Mouse (Mus musculus) limb, embryonic 12.5 days (tissue): ENCODE data around the gene Srsf5. TPM values are rescaled to one million over a fixed set of nuclear protein-coding genes. Genes with fewer than 3 reads are reported as not detected.

ENCODE experiments used
- ATAC-seq: fragments of 200-750 bp; cut with Nextera tagmentation; 2 replicates; pipeline ENCODE4 v1.8.0; 2017; ENCODE audit warnings: low read depth, moderate TSS enrichment; ENCODE audit not compliant: insufficient number of reproducible peaks, insufficient read depth, low FRiP score, low TSS enrichment
- H3K27ac ChIP-seq: fragments of 300-500 bp; sonication (generic); 2 replicates; pipeline ENCODE4 v1.5.1; 2016; ENCODE audit warnings: mild to moderate bottlenecking, moderate library complexity
- H3K27me3 ChIP-seq: fragments of 300-500 bp; sonication (generic); 2 replicates; pipeline ENCODE4 v1.6.1; 2016; ENCODE audit warnings: mild to moderate bottlenecking, moderate library complexity
- H3K36me3 ChIP-seq: fragments of 300-500 bp; sonication (generic); 2 replicates; pipeline ENCODE4 v1.6.1; 2016; ENCODE audit warnings: mild to moderate bottlenecking, moderate library complexity
- H3K4me1 ChIP-seq: fragments of 300-500 bp; sonication (generic); replicated peaks from 2 replicates; pipeline ENCODE4 v1.6.1; 2016
- H3K4me2 ChIP-seq: fragments of 300-500 bp; sonication (generic); 2 replicates; pipeline ENCODE4 v1.6.1; 2016; ENCODE audit warnings: mild to moderate bottlenecking, moderate library complexity
- H3K4me3 ChIP-seq: fragments of 300-500 bp; sonication (generic); replicated peaks from 2 replicates; pipeline ENCODE4 v1.5.1; 2016; ENCODE audit warnings: mild to moderate bottlenecking
- H3K9ac ChIP-seq: fragments of 300-500 bp; sonication (generic); replicated peaks from 2 replicates; pipeline ENCODE4 v1.6.1; 2016; ENCODE audit warnings: mild to moderate bottlenecking, moderate library complexity
- H3K9me3 ChIP-seq: fragments of 300-500 bp; sonication (generic); 2 replicates; pipeline ENCODE4 v1.6.1; 2016; ENCODE audit warnings: mild to moderate bottlenecking, moderate library complexity
- WGBS: fragments of 180-500 bp; shearing (Covaris S2); methylation state at CpG from one replicate; pipeline ENCODE4 v1.1.7; 2016; 5-methylcytosine and 5-hydroxymethylcytosine counted together
- polyA plus RNA-seq: library from polyadenylated mRNA; unstranded; fragments of >200 nt; fragmentation: Nextera tagmentation; extraction: Ambion mirVana; gene quantifications from 2 replicates; pipeline ENCODE4 v1.2.1, GENCODE M21; 2016

Gene Srsf5
- polyA plus RNA-seq: 630 and 662 TPM in 2 replicates

- peak; percentile 84 for ATAC-seq
- Histone ChIP-seq H3K27me3 (no peaks in the 10 kb centered on the region), H3K4me1 (peaks cover 9% of the 10 kb centered on the region), H3K4me3 (peak within 1 kb of the TSS; percentile 96), H3K9ac (peak within 1 kb of the TSS; percentile 97), H3K9me3 (no peaks in the 10 kb centered on the region), H3K27ac (peak within 1 kb of the TSS; percentile 95), H3K4me2 (peak within 1 kb of the TSS; percentile 77), H3K36me3 (peaks cover 31% of the 10 kb centered on the region)
- under 1% methylated on average over 56 of the region's 57 CpGs for WGBS
Measured at GRCm38 (mm10) chr12:80945334-80945995, at the start of gene Srsf5. Srsf5 (plus strand) TSS chr12:80945504.

- Histone ChIP-seq H3K36me3 (no peaks in the 10 kb centered on the region), H3K4me3 (no peak overlapping the region), H3K9ac (no peak overlapping the region), H3K9me3 (no peaks in the 10 kb centered on the region; the same call in 1 of the 2 replicates), H3K4me2 (no peak overlapping the region), H3K4me1 (no peaks in the 10 kb centered on the region), H3K27ac (no peak overlapping the region), H3K27me3 (no peaks in the 10 kb centered on the region)
- WGBS: 88% methylated on average over 8 of the region's 8 CpGs
- ATAC-seq: no peak
Measured at GRCm38 (mm10) chr12:80909631-80910030, 35.7 kb upstream of the Srsf5 start.

GRCm38 (mm10) chr12:80917764-80918163 is 27.5 kb upstream of the Srsf5 start:
- Histone ChIP-seq H3K27ac (no peak overlapping the region), H3K27me3 (peaks cover 5% of the 10 kb centered on the region), H3K4me1 (peaks cover 3% of the 10 kb centered on the region; the same call in 1 of the 2 replicates), H3K9ac (no peak overlapping the region), H3K36me3 (no peaks in the 10 kb centered on the region), H3K9me3 (no peaks in the 10 kb centered on the region), H3K4me2 (no peak overlapping the region), H3K4me3 (no peak overlapping the region)
- 55% methylated on average over 7 of the region's 7 CpGs for WGBS
- ATAC-seq: no peak

- ATAC-seq: no peak
- 91% methylated on average over 5 of the region's 5 CpGs for WGBS
- H3K27ac ChIP-seq: no peak overlapping the region
- H3K27me3 ChIP-seq: peaks cover 6% of the 10 kb centered on the region
- H3K4me3 ChIP-seq: no peak overlapping the region
- H3K4me2 ChIP-seq: no peak overlapping the region
- no peaks in the 10 kb centered on the region for H3K36me3 ChIP-seq
- H3K9ac ChIP-seq: no peak overlapping the region
- H3K9me3 ChIP-seq: no peaks in the 10 kb centered on the region
- H3K4me1 ChIP-seq: peaks cover 7% of the 10 kb centered on the region; the same call in 1 of the 2 replicates
Measured at GRCm38 (mm10) chr12:80921301-80921700, 24.0 kb upstream of the Srsf5 start.

- Histone ChIP-seq H3K9me3 (no peaks in the 10 kb centered on the region), H3K9ac (no peak overlapping the region), H3K4me3 (peak overlapping the region; percentile 23), H3K36me3 (no peaks in the 10 kb centered on the region), H3K27me3 (peaks cover 6% of the 10 kb centered on the region), H3K4me1 (peaks cover 7% of the 10 kb centered on the region; the same call in 1 of the 2 replicates), H3K27ac (no peak overlapping the region), H3K4me2 (peak overlapping the region; percentile 51)
- ATAC-seq: no peak
- WGBS: 0% methylated on average over 7 of the region's 7 CpGs
Measured at GRCm38 (mm10) chr12:80922869-80923268, 22.4 kb upstream of the Srsf5 start.

- Histone ChIP-seq H3K9me3 (no peaks in the 10 kb centered on the region), H3K4me2 (no peak overlapping the region), H3K36me3 (no peaks in the 10 kb centered on the region), H3K27ac (no peak overlapping the region), H3K4me3 (no peak overlapping the region), H3K9ac (no peak overlapping the region), H3K4me1 (peaks cover 7% of the 10 kb centered on the region; the same call in 1 of the 2 replicates), H3K27me3 (peaks cover 6% of the 10 kb centered on the region)
- ATAC-seq: no peak
- 65% methylated on average over 5 of the region's 5 CpGs for WGBS
Measured at GRCm38 (mm10) chr12:80923602-80924001, 21.7 kb upstream of the Srsf5 start.

GRCm38 (mm10) chr12:80924205-80924604 is 21.1 kb upstream of the Srsf5 start:
- ATAC-seq: no peak
- WGBS: 77% methylated on average over 3 of the region's 3 CpGs
- Histone ChIP-seq H3K27me3 (peaks cover 6% of the 10 kb centered on the region), H3K27ac (no peak overlapping the region), H3K9me3 (no peaks in the 10 kb centered on the region), H3K4me3 (no peak overlapping the region), H3K9ac (no peak overlapping the region), H3K4me1 (peaks cover 7% of the 10 kb centered on the region; the same call in 1 of the 2 replicates), H3K4me2 (no peak overlapping the region), H3K36me3 (no peaks in the 10 kb centered on the region)

GRCm38 (mm10) chr12:80925919-80926318 is 19.4 kb upstream of the Srsf5 start:
- Histone ChIP-seq H3K9me3 (no peaks in the 10 kb centered on the region), H3K9ac (no peak overlapping the region), H3K27ac (no peak overlapping the region), H3K4me3 (no peak overlapping the region), H3K4me2 (no peak overlapping the region), H3K36me3 (no peaks in the 10 kb centered on the region), H3K4me1 (peaks cover 7% of the 10 kb centered on the region; the same call in 1 of the 2 replicates), H3K27me3 (peaks cover 6% of the 10 kb centered on the region)
- WGBS: 61% methylated on average over 7 of the region's 7 CpGs
- 0 out of 2 replicates have a peak, but pooled peaks have one; percentile 4 for ATAC-seq

GRCm38 (mm10) chr12:80926550-80926949 is 18.8 kb upstream of the Srsf5 start:
- peaks cover 7% of the 10 kb centered on the region; the same call in 1 of the 2 replicates for H3K4me1 ChIP-seq
- WGBS: 87% methylated on average over 4 of the region's 4 CpGs
- ATAC-seq: no peak

GRCm38 (mm10) chr12:80927518-80927917 is 17.8 kb upstream of the Srsf5 start:
- no peak overlapping the region for H3K4me2 ChIP-seq
- WGBS: 85% methylated on average over 1 of the region's 1 CpGs

More at GRCm38 (mm10) chr12:80926550-80926949, 18.8 kb upstream of the Srsf5 start:
- Histone ChIP-seq H3K4me3 (no peak overlapping the region), H3K27me3 (peaks cover 6% of the 10 kb centered on the region), H3K9me3 (no peaks in the 10 kb centered on the region), H3K9ac (no peak overlapping the region), H3K4me2 (no peak overlapping the region), H3K27ac (no peak overlapping the region), H3K36me3 (no peaks in the 10 kb centered on the region)

GRCm38 (mm10) chr12:80928881-80929280 is 16.4 kb upstream of the Srsf5 start:
- no peak overlapping the region for H3K4me3 ChIP-seq
- ATAC-seq: no peak

More at GRCm38 (mm10) chr12:80927518-80927917, 17.8 kb upstream of the Srsf5 start:
- no peaks in the 10 kb centered on the region for H3K36me3 ChIP-seq
- no peak overlapping the region for H3K4me3 ChIP-seq
- H3K9me3 ChIP-seq: no peaks in the 10 kb centered on the region
- ATAC-seq: no peak
- H3K27me3 ChIP-seq: peaks cover 3% of the 10 kb centered on the region
- peaks cover 7% of the 10 kb centered on the region; the same call in 1 of the 2 replicates for H3K4me1 ChIP-seq
- no peak overlapping the region for H3K27ac ChIP-seq
- no peak overlapping the region for H3K9ac ChIP-seq

More at GRCm38 (mm10) chr12:80928881-80929280, 16.4 kb upstream of the Srsf5 start:
- Histone ChIP-seq H3K4me2 (no peak overlapping the region), H3K27me3 (no peaks in the 10 kb centered on the region), H3K9ac (no peak overlapping the region), H3K9me3 (no peaks in the 10 kb centered on the region), H3K36me3 (no peaks in the 10 kb centered on the region), H3K27ac (no peak overlapping the region), H3K4me1 (no peaks in the 10 kb centered on the region)
- 77% methylated on average over 3 of the region's 3 CpGs for WGBS
